Mouse (Mus musculus): Measurements from ENCODE around the gene Tnik. TPM values are rescaled to one million over a fixed set of nuclear protein-coding genes. Genes with fewer than 3 reads are reported as not detected.

Gene Tnik
- polyA plus RNA-seq, 1 experiment from 2014 or later, result 40.1 TPM

GRCm38 (mm10) chr3:28722531-28722930 is 459.5 kb downstream of the Tnik start:
- DNase-seq (ENCODE audit: low spot score), result no peak
- H3K4me3 ChIP-seq (ENCODE audit: low read depth, low read length), result no peak overlapping the region
- no peak overlapping the region for H3K27ac ChIP-seq (ENCODE audit: low read depth, low read length)
- H3K4me2 ChIP-seq (replicated peaks; ENCODE audit: low read depth, low read length), result no peak overlapping the region
- no peaks in the 10 kb centered on the region for H3K4me1 ChIP-seq (replicated peaks; ENCODE audit: control insufficient read depth, insufficient read depth, low read length)
- no peak for ATAC-seq (ENCODE audit: low FRiP score)
- no peak overlapping the region for H3K9ac ChIP-seq (ENCODE audit: low read depth, low read length)
- no peaks in the 10 kb centered on the region for H3K27me3 ChIP-seq (ENCODE audit: control insufficient read depth, insufficient read depth, low read length)
- no peaks in the 10 kb centered on the region for H3K9me3 ChIP-seq (ENCODE audit: control insufficient read depth, low read length)
- no peaks in the 10 kb centered on the region for H3K36me3 ChIP-seq (ENCODE audit: control insufficient read depth, insufficient read depth, low read length)

- H3K4me3 ChIP-seq (ENCODE audit: low read depth, low read length), result no peak overlapping the region
- no peak overlapping the region for H3K4me2 ChIP-seq (replicated peaks; ENCODE audit: low read depth, low read length)
- H3K9me3 ChIP-seq (ENCODE audit: control insufficient read depth, low read length), result no peaks in the 10 kb centered on the region
- ATAC-seq (ENCODE audit: low FRiP score) (no peak), DNase-seq (ENCODE audit: low spot score) (no peak)
- H3K27ac ChIP-seq (ENCODE audit: low read depth, low read length), result no peak overlapping the region
- 63% methylated on average over 6 of the region's 6 CpGs for WGBS
- no peaks in the 10 kb centered on the region for H3K4me1 ChIP-seq (replicated peaks; ENCODE audit: control insufficient read depth, insufficient read depth, low read length)
- no peaks in the 10 kb centered on the region for H3K36me3 ChIP-seq (ENCODE audit: control insufficient read depth, insufficient read depth, low read length)
- no peaks in the 10 kb centered on the region for H3K27me3 ChIP-seq (ENCODE audit: control insufficient read depth, insufficient read depth, low read length)
- no peak overlapping the region for H3K9ac ChIP-seq (ENCODE audit: low read depth, low read length)
Measured at GRCm38 (mm10) chr3:28723534-28723933, 460.5 kb downstream of the Tnik start.

GRCm38 (mm10) chr3:28725203-28725602 is 462.2 kb downstream of the Tnik start:
- no peak for DNase-seq (ENCODE audit: low spot score)
- Histone ChIP-seq H3K4me3 (ENCODE audit: low read depth, low read length) (no peak overlapping the region), H3K4me2 (replicated peaks; ENCODE audit: low read depth, low read length) (no peak overlapping the region), H3K9me3 (ENCODE audit: control insufficient read depth, low read length) (no peaks in the 10 kb centered on the region), H3K36me3 (ENCODE audit: control insufficient read depth, insufficient read depth, low read length) (no peaks in the 10 kb centered on the region), H3K4me1 (replicated peaks; ENCODE audit: control insufficient read depth, insufficient read depth, low read length) (no peaks in the 10 kb centered on the region), H3K27me3 (ENCODE audit: control insufficient read depth, insufficient read depth, low read length) (no peaks in the 10 kb centered on the region), H3K9ac (ENCODE audit: low read depth, low read length) (no peak overlapping the region), H3K27ac (ENCODE audit: low read depth, low read length) (no peak overlapping the region)
- 91% methylated on average over 13 of the region's 13 CpGs for WGBS
- ATAC-seq (ENCODE audit: low FRiP score), result no peak
